24 mouse cellular contexts compared by ENCODE assay signal in the genomic region with DNA sequence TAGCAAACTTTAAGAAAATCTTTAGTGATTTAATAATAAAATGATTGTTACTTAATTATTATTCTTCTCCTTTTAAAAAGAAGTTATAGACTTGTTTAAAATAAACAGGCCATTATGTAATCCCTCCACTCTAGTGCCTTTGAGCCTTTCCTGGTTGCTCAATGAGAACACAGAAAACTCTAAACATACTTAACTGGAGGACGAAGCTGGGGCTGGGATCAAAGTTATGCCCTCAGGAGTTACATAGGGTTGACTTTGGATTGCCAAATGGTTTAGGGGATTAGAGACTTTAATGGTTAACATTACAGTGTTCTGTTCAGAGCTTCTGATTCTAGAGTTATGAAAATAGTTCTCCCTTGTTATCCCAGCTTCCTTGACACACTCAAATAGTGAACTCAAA.
"Had no signal": no experiment of that assay in that cellular context is flagged by ENCODE, and none has a peak within 500 bp of the region (broad histone marks: within the 10 kb centered on the region; RNA-seq: fewer than 3 reads in every experiment).

No protein-coding gene starts in this region.

- H3K9me3 ChIP-seq: heart, embryonic 13.5 days; heart, embryonic 15.5 days; hindbrain, embryonic 13.5 days; hindbrain, embryonic 15.5 days; kidney, embryonic 15.5 days; limb, embryonic 13.5 days had no signal

- H3K4me1 ChIP-seq: heart, embryonic 13.5 days; heart, embryonic 15.5 days; hindbrain, embryonic 13.5 days; hindbrain, embryonic 15.5 days; kidney, embryonic 15.5 days; limb, embryonic 13.5 days had no signal

- H3K4me3 ChIP-seq: gastrocnemius, adult 2 months; heart, adult 2 months; heart, embryonic 13.5 days; heart, embryonic 15.5 days; hindbrain, embryonic 13.5 days; hindbrain, embryonic 15.5 days; kidney, embryonic 15.5 days; limb, embryonic 13.5 days had no signal

- H3K27me3 ChIP-seq: heart, embryonic 13.5 days; heart, embryonic 15.5 days; hindbrain, embryonic 13.5 days; hindbrain, embryonic 15.5 days; kidney, embryonic 15.5 days; limb, embryonic 13.5 days had no signal

- ATAC-seq: hindbrain, postnatal 0 days; intestine, embryonic 16.5 days had no signal

- DNase-seq: gastrocnemius, adult 2 months; gastrocnemius, postnatal 10 days; gastrocnemius, postnatal 25 days; heart, adult 11 months; heart, adult 2 months; heart, postnatal 14 days; heart, postnatal 36 days; kidney, adult 11 months; kidney, adult 2 months; kidney, adult 9 months; kidney, postnatal 14 days; kidney, postnatal 36 days; layer of hippocampus, adult 9-11 months; layer of hippocampus, postnatal 36 days had no signal

- H3K36me3 ChIP-seq: heart, embryonic 13.5 days; heart, embryonic 15.5 days; hindbrain, embryonic 13.5 days; hindbrain, embryonic 15.5 days; kidney, embryonic 15.5 days; limb, embryonic 13.5 days had no signal

- H3K4me2 ChIP-seq: heart, embryonic 11.5 days; heart, embryonic 13.5 days; heart, embryonic 15.5 days; hindbrain, embryonic 13.5 days; hindbrain, embryonic 15.5 days; kidney, embryonic 15.5 days; limb, embryonic 13.5 days had no signal

- H3K9ac ChIP-seq: heart, embryonic 13.5 days; heart, embryonic 15.5 days; hindbrain, embryonic 13.5 days; hindbrain, embryonic 15.5 days; kidney, embryonic 15.5 days; limb, embryonic 13.5 days had no signal

- H3K27ac ChIP-seq: gastrocnemius, adult 2 months; heart, adult 2 months; heart, embryonic 13.5 days; heart, embryonic 15.5 days; hindbrain, embryonic 13.5 days; hindbrain, embryonic 15.5 days; hindbrain, postnatal 0 days; kidney, embryonic 15.5 days; kidney, postnatal 0 days; limb, embryonic 13.5 days had no signal
